Mouse (Mus musculus) spleen, adult 2 months (tissue): ENCODE measurements at regions not wholly inside any gene's neighbourhood (a gene's known extent, or its start where the extent isn't known, plus 50 kb on each side); places are given as distances from the start of the nearest gene placed in this dataset.

Experiments
- CTCF ChIP-seq: fragments of 200-500 bp; IDR thresholded peaks from 2 replicates; pipeline ENCODE4 v1.5.1; 2011; ENCODE audit warnings: mild to moderate bottlenecking, inconsistent platforms; ENCODE audit not compliant: insufficient read depth, insufficient read length, insufficient replicate concordance; ENCODE audit errors: extremely low read depth
- POLR2A ChIP-seq: fragments of 200-500 bp; IDR thresholded peaks from 2 replicates; pipeline ENCODE4 v1.6.1; 2011; ENCODE audit warnings: low read depth, low read length, inconsistent platforms

DNA sequence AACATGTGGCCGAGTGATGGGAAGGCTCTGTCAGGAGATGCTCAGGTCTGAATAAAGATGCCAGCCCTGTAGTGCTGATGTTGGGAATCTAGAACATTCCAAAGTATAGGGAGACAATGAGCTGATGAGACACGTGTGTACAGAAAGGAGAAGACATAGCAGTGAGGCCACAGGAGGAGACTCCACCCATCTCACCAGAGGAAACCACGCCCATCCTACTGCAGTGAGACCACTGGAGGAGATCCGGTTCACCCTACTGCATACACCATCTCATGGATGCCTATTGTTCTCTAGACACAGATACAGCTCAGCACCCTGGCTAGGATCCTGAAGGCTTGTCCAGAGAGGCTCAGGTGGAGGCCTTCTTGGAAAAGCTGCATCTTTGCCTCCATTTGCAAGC is 120.6 kb upstream of the Runx1 start:
- TF ChIP-seq CTCF (no peak), POLR2A (no peak)
